Mouse (Mus musculus): Measurements from ENCODE around the gene Ccdc9. TPM values are rescaled to one million over a fixed set of nuclear protein-coding genes. Genes with fewer than 3 reads are reported as not detected.
A peak's percentile ranks its signal among the peaks of the same experiment; 100 is the strongest.

The Ccdc9 gene
- 32.2 and 37.4 TPM in 2 replicates for polyA plus RNA-seq (2016; fragmentation: Nextera tagmentation; extraction: Ambion mirVana)

- no peaks in the 10 kb centered on the region for H3K9me3 ChIP-seq
- DNase-seq (ENCODE audit: low spot score), result peak; percentile 99
- H3K36me3 ChIP-seq, result peaks cover 31% of the 10 kb centered on the region
- under 1% methylated on average over 67 of the region's 70 CpGs for WGBS
- peaks cover 23% of the 10 kb centered on the region for H3K4me1 ChIP-seq (replicated peaks)
- no peaks in the 10 kb centered on the region for H3K27me3 ChIP-seq (ENCODE audit: insufficient read depth, poor library complexity, severe bottlenecking)
- H3K4me3 ChIP-seq, result peak within 1 kb of the TSS; percentile 83
- H3K27ac ChIP-seq, result peak within 1 kb of the TSS; percentile 97
Measured at GRCm38 (mm10) chr7:16286026-16286961, at the start of gene Ccdc9. Ccdc9 (minus strand) TSS chr7:16286795.

- H3K4me3 ChIP-seq, result no peak overlapping the region
- H3K4me1 ChIP-seq (replicated peaks), result peaks cover 7% of the 10 kb centered on the region
- H3K27me3 ChIP-seq (ENCODE audit: insufficient read depth, poor library complexity, severe bottlenecking), result no peaks in the 10 kb centered on the region
- WGBS, result 88% methylated on average over 3 of the region's 3 CpGs
- H3K36me3 ChIP-seq, result peaks cover 92% of the 10 kb centered on the region
- H3K9me3 ChIP-seq, result no peaks in the 10 kb centered on the region
- no peak for DNase-seq (ENCODE audit: low spot score)
- no peak overlapping the region for H3K27ac ChIP-seq
Measured at GRCm38 (mm10) chr7:16329146-16329545, 42.6 kb upstream of the Ccdc9 start.

- peaks cover 74% of the 10 kb centered on the region for H3K36me3 ChIP-seq
- no peaks in the 10 kb centered on the region for H3K9me3 ChIP-seq
- peaks cover 7% of the 10 kb centered on the region for H3K4me1 ChIP-seq (replicated peaks)
- H3K27ac ChIP-seq, result no peak overlapping the region; the same call in 1 of the 2 replicates
- H3K4me3 ChIP-seq, result no peak overlapping the region
- H3K27me3 ChIP-seq (ENCODE audit: insufficient read depth, poor library complexity, severe bottlenecking), result no peaks in the 10 kb centered on the region
- 92% methylated on average over 2 of the region's 2 CpGs for WGBS
- DNase-seq (ENCODE audit: low spot score), result no peak
Measured at GRCm38 (mm10) chr7:16326607-16326971, 40.0 kb upstream of the Ccdc9 start.

GRCm38 (mm10) chr7:16325920-16326606 lies 39.5 kb upstream of the Ccdc9 start:
- DNase-seq (ENCODE audit: low spot score), result peak; percentile 75
- WGBS, result 35% methylated on average over 8 of the region's 8 CpGs
- Histone ChIP-seq H3K9me3 (no peaks in the 10 kb centered on the region), H3K4me3 (no peak overlapping the region), H3K27ac (peak overlapping the region; percentile 75), H3K4me1 (replicated peaks) (peaks cover 7% of the 10 kb centered on the region), H3K36me3 (peaks cover 68% of the 10 kb centered on the region), H3K27me3 (ENCODE audit: insufficient read depth, poor library complexity, severe bottlenecking) (no peaks in the 10 kb centered on the region)

- whole genome bisulfite sequencing, result 90% methylated on average over 7 of the region's 7 CpGs
- no peaks in the 10 kb centered on the region for H3K9me3 ChIP-seq
- peaks cover 7% of the 10 kb centered on the region for H3K4me1 ChIP-seq (replicated peaks)
- H3K36me3 ChIP-seq, result peaks cover 60% of the 10 kb centered on the region
- H3K27ac ChIP-seq, result no peak overlapping the region
- no peak for DNase-seq (ENCODE audit: low spot score)
- no peaks in the 10 kb centered on the region for H3K27me3 ChIP-seq (ENCODE audit: insufficient read depth, poor library complexity, severe bottlenecking)
- no peak overlapping the region for H3K4me3 ChIP-seq
Measured at GRCm38 (mm10) chr7:16324661-16325060, 38.1 kb upstream of the Ccdc9 start.

GRCm38 (mm10) chr7:16320479-16320878 lies 33.9 kb upstream of the Ccdc9 start:
- WGBS, result 92% methylated on average over 6 of the region's 6 CpGs
- no peak for DNase-seq (ENCODE audit: low spot score)
- H3K27me3 ChIP-seq (ENCODE audit: insufficient read depth, poor library complexity, severe bottlenecking), result no peaks in the 10 kb centered on the region
- H3K4me3 ChIP-seq, result no peak overlapping the region
- no peaks in the 10 kb centered on the region; the same call in 1 of the 2 replicates for H3K4me1 ChIP-seq (replicated peaks)
- H3K9me3 ChIP-seq, result no peaks in the 10 kb centered on the region
- H3K27ac ChIP-seq, result no peak overlapping the region
- peaks cover 47% of the 10 kb centered on the region for H3K36me3 ChIP-seq

- no peak overlapping the region for H3K27ac ChIP-seq
- peaks cover 40% of the 10 kb centered on the region for H3K36me3 ChIP-seq
- H3K4me1 ChIP-seq (replicated peaks), result peaks cover 6% of the 10 kb centered on the region
- H3K9me3 ChIP-seq, result no peaks in the 10 kb centered on the region
- no peak overlapping the region for H3K4me3 ChIP-seq
- WGBS, result 94% methylated on average over 4 of the region's 4 CpGs
- DNase-seq (ENCODE audit: low spot score), result no peak
- H3K27me3 ChIP-seq (ENCODE audit: insufficient read depth, poor library complexity, severe bottlenecking), result no peaks in the 10 kb centered on the region
Measured at GRCm38 (mm10) chr7:16319216-16319615, 32.6 kb upstream of the Ccdc9 start.

GRCm38 (mm10) chr7:16317094-16317493 lies 30.5 kb upstream of the Ccdc9 start:
- H3K4me1 ChIP-seq (replicated peaks), result peaks cover 27% of the 10 kb centered on the region
- H3K9me3 ChIP-seq, result no peaks in the 10 kb centered on the region
- H3K36me3 ChIP-seq, result peaks cover 32% of the 10 kb centered on the region
- DNase-seq (ENCODE audit: low spot score), result no peak
- H3K27ac ChIP-seq, result no peak overlapping the region
- no peak overlapping the region for H3K4me3 ChIP-seq
- 83% methylated on average over 14 of the region's 14 CpGs for WGBS
- no peaks in the 10 kb centered on the region for H3K27me3 ChIP-seq (ENCODE audit: insufficient read depth, poor library complexity, severe bottlenecking)

GRCm38 (mm10) chr7:16315222-16315759 lies 28.7 kb upstream of the Ccdc9 start:
- Histone ChIP-seq H3K27me3 (ENCODE audit: insufficient read depth, poor library complexity, severe bottlenecking) (no peaks in the 10 kb centered on the region), H3K27ac (peak overlapping the region; percentile 3; the same call in 1 of the 2 replicates), H3K4me1 (replicated peaks) (peaks cover 45% of the 10 kb centered on the region), H3K36me3 (peaks cover 29% of the 10 kb centered on the region), H3K9me3 (no peaks in the 10 kb centered on the region), H3K4me3 (no peak overlapping the region)
- 70% methylated on average over 4 of the region's 4 CpGs for WGBS
- DNase-seq (ENCODE audit: low spot score), result no peak

- Histone ChIP-seq H3K4me1 (replicated peaks) (peaks cover 55% of the 10 kb centered on the region), H3K9me3 (no peaks in the 10 kb centered on the region), H3K27me3 (ENCODE audit: insufficient read depth, poor library complexity, severe bottlenecking) (no peaks in the 10 kb centered on the region), H3K27ac (peak overlapping the region; percentile 100), H3K4me3 (peak overlapping the region; percentile 95), H3K36me3 (peaks cover 27% of the 10 kb centered on the region)
- WGBS, result 11% methylated on average over 13 of the region's 13 CpGs
- no peak for DNase-seq (ENCODE audit: low spot score)
Measured at GRCm38 (mm10) chr7:16314221-16314775, 27.7 kb upstream of the Ccdc9 start.

- peak overlapping the region; percentile 100 for H3K27ac ChIP-seq
- peaks cover 61% of the 10 kb centered on the region for H3K4me1 ChIP-seq (replicated peaks)
- H3K27me3 ChIP-seq (ENCODE audit: insufficient read depth, poor library complexity, severe bottlenecking), result no peaks in the 10 kb centered on the region
- peak overlapping the region; percentile 95 for H3K4me3 ChIP-seq
- peak; percentile 83 for DNase-seq (ENCODE audit: low spot score)
- H3K36me3 ChIP-seq, result peaks cover 26% of the 10 kb centered on the region
- no peaks in the 10 kb centered on the region for H3K9me3 ChIP-seq
- under 1% methylated on average over 66 of the region's 66 CpGs for WGBS
Measured at GRCm38 (mm10) chr7:16313481-16314220, 27.1 kb upstream of the Ccdc9 start.

Data from hindbrain, embryonic 10.5 days (tissue).